Mouse (Mus musculus): Measurements from ENCODE around the gene B430305J03Rik. TPM values are rescaled to one million over a fixed set of nuclear protein-coding genes. Genes with fewer than 3 reads are reported as not detected.

Gene B430305J03Rik
- not detected for total RNA-seq (2021)
- long read RNA-seq, experiment 1, result 0 reads
- long read RNA-seq, experiment 2, result 0 reads

GRCm38 (mm10) chr3:61365779-61366373 is at the start of gene B430305J03Rik:
TSS of gene B430305J03Rik (minus strand) at chr3:61365951.
- intact Hi-C loops (cut with DNase I), result no loop called here

DNA sequence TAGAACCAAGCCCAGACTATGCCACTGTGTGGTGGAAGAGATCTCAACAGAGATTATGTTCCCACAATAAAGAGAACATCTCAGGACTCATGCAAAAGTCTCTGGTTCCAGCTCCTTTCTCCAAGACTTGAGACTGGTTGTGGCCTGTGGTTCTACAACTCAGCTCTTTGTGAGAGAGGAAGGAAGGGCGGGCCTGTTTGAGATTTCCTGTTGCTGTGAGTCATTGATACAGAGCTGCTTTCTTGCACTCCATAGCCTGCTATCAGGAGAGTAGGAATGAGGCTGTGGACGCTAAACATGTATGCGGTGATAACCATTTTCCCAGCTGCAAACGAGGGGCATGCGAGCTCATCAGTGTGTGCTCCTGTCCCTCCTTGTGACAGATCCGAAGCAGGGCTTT is 43.9 kb upstream of the B430305J03Rik start:
- peak overlapping the region; percentile 3; the same call in 1 of the 2 replicates for H3K27ac ChIP-seq
- H3K4me3 ChIP-seq, result no peak overlapping the region
- no peak for DNase-seq
- intact Hi-C loops (cut with DNase I), result no loop called here
- TF ChIP-seq CTCF (IDR thresholded peaks at IDR 0.05), result no peak

More at GRCm38 (mm10) chr3:61365779-61366373, at the start of gene B430305J03Rik:
- no peak for DNase-seq
- TF ChIP-seq CTCF (IDR thresholded peaks at IDR 0.05), result no peak
- peak within 1 kb of the TSS; percentile 83 for H3K4me3 ChIP-seq
- H3K27ac ChIP-seq, result peak within 1 kb of the TSS; percentile 95

DNA sequence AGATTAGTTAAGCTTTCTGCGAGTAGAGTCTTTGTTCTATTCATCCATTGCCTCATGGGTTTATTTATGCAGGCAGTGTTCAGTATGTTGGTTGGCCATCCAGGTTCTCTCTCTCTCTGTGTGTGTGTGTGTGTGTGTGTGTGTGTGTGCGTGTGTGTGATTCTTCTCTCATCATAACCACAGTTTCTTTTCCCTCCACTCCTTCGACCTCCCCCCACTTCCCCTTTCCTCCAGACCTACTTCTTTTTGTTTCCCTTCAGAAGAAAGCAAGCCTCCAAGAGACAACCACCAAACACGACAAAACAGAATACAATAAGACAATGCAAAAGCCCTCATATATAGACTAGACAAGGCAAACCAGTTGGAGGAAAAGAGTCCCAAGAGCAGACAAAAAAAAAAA is 41.2 kb upstream of the B430305J03Rik start:
- intact Hi-C loops (cut with DNase I), result no loop called here
- H3K4me3 ChIP-seq, result no peak overlapping the region
- TF ChIP-seq CTCF (IDR thresholded peaks at IDR 0.05), result no peak
- no peak overlapping the region for H3K27ac ChIP-seq
- DNase-seq, result no peak

- no peak for DNase-seq
- intact Hi-C loops (cut with DNase I), result no loop called here
- TF ChIP-seq CTCF (IDR thresholded peaks at IDR 0.05), result no peak
- Histone ChIP-seq H3K4me3 (no peak overlapping the region), H3K27ac (peak overlapping the region; percentile 28; the same call in 1 of the 2 replicates)
These were observed 35.2 kb upstream of the B430305J03Rik start for GRCm38 (mm10) chr3:61400823-61401387.

DNA sequence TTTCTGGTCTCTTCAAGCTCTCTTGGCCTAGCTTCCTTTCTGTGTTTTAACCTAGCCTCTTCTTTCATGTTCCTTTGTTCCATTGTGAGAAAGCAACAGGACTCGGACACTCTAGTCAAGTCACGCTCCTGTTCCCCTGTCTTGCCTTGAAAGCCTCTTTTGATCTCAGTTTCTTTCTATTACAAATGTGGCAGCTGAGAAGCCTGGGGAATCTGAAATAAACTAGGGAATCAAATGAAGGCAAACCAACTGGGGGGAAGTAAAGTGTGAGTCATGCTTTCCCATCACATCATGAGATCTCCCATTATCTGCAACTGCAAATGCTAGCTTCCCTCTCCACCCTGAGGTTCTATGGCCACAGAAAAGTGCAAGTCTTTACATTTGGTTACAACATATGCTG is 31.0 kb upstream of the B430305J03Rik start:
- Histone ChIP-seq H3K27ac (no peak overlapping the region), H3K4me3 (no peak overlapping the region)
- no peak for DNase-seq
- intact Hi-C loops (cut with DNase I), result no loop called here
- no peak for TF ChIP-seq CTCF (IDR thresholded peaks at IDR 0.05)

DNA sequence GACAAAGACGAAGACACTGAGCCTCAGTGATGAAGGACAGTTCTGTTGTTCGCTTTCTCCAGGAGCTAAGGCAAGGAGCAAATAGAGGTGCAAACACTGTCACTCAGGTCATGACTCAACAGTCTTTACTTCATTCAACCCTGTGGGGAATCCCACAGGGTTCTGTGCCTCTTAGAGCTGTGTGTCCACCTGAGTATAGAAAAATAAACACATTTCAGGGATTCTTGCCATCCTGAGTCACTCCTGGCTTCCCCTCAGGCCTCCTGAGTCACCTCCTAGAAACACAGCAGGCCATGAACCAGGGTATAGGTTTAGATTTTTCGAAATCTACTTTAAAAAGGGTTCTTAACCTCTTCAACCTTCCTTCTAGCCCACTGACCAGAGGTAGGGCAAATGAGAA is 29.6 kb upstream of the B430305J03Rik start:
- Histone ChIP-seq H3K27ac (no peak overlapping the region), H3K4me3 (no peak overlapping the region)
- intact Hi-C loops (cut with DNase I), result no loop called here
- TF ChIP-seq CTCF (IDR thresholded peaks at IDR 0.05), result no peak
- no peak for DNase-seq

DNA sequence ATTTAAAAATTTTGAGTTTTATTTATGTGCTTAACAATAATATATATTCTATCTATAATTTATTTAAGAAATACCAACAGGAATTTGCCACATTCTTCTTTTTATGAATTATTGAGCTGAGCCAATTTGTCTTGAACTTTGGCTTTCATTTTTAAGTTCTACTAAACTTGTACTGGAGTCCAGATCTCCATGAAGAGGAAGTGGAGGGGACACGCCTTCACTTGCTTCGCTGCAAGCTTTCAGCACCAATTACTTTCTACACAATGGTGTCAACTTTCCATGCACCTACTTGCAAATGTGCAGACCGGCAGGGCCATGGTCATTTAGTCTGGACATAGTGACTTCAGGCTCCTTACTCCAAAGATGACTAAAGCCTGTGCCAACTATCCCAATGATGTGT is 27.8 kb upstream of the B430305J03Rik start:
- no peak for DNase-seq
- Histone ChIP-seq H3K27ac (no peak overlapping the region), H3K4me3 (no peak overlapping the region)
- intact Hi-C loops (cut with DNase I), result no loop called here
- TF ChIP-seq CTCF (IDR thresholded peaks at IDR 0.05), result no peak

DNA sequence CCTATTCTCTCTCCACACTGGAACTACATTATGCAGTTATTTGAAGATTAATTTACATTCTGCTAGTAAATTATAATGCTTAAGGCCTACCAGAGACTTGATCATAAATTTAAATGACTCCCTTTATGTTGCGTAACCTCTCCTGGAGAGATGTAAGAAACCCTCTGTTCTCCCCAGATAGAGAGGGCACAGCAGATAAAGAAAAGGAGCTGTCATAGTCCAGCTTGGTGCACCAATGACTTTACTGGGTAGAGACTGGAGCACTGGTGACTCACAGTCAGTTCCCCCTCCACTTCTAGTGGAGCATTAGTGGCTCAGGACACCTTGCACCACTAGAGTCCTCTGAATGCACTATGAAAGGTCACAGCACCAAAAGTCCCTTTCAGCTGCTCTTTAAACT is 27.1 kb upstream of the B430305J03Rik start:
- DNase-seq, result no peak
- Histone ChIP-seq H3K27ac (no peak overlapping the region), H3K4me3 (no peak overlapping the region)
- intact Hi-C loops (cut with DNase I), result no loop called here
- TF ChIP-seq CTCF (IDR thresholded peaks at IDR 0.05), result no peak

GRCm38 (mm10) chr3:61391564-61391963 is 25.8 kb upstream of the B430305J03Rik start:
- Histone ChIP-seq H3K27ac (no peak overlapping the region), H3K4me3 (no peak overlapping the region)
- TF ChIP-seq CTCF (IDR thresholded peaks at IDR 0.05), result no peak
- intact Hi-C loops (cut with DNase I), result no loop called here
- DNase-seq, result no peak

DNA sequence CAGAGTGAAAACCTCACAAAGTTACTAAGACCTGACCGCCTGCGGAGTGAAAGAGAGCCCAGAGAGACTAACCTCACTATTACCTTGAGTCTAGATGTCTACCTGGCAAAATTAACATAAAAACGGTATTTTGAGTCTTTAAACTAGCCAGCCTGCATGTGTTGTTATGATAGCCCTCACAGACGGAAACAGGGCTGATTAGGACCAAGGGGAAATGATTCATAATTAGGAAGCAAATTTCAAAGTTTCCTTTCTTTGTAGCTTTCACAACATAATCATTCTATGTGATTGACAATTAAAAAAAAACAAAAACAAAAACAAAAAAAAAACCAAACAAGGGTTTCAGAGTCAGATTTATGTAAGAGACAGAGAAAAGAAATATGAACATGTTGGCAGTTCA is 20.6 kb upstream of the B430305J03Rik start:
- no peak for TF ChIP-seq CTCF (IDR thresholded peaks at IDR 0.05)
- intact Hi-C loops (cut with DNase I), result no loop called here
- Histone ChIP-seq H3K4me3 (no peak overlapping the region), H3K27ac (no peak overlapping the region)
- no peak for DNase-seq

DNA sequence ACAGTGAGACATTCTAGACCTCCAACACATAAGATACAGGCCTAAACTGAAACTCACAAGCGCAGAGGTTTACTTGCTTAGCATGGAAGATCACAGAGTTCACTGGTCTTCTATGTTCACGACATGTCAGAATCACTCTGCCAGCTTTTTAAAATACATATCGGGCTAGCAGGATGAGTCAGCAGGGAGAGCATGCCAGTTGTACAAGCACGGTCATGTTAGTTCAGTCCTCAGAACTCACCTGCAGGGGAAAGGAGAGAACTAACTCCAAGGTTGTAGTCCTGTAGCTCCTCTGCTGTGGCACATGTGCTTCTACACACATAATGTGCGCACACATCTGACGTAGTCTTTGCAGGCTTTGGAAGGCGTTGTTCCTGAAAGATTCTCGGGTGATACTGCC is 10.2 kb upstream of the B430305J03Rik start:
- no peak for DNase-seq
- no peak overlapping the region for H3K27ac ChIP-seq
- no peak for TF ChIP-seq CTCF (IDR thresholded peaks at IDR 0.05)
- intact Hi-C loops (cut with DNase I), result no loop called here
- no peak overlapping the region for H3K4me3 ChIP-seq

DNA sequence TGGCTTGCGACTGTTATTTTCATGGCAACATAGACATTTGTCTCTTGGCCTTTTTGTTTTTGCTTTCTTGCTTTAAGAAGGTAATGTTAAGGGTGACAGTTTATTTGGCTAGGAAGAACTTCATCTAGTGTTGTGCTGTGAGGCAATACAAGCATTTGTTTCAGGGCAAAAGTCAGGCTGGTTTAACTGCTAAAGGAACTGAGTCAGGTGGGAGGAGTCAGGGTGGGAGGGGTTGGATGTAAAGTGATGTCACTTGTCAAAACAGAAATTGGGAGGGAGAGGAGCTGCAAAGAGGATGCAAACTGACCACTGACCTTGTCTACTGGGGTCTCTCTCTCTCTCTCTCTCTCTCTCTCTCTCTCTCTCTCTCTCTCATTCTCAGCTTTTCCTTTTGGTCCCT is 2.7 kb upstream of the B430305J03Rik start:
- no peak for DNase-seq
- intact Hi-C loops (cut with DNase I), result no loop called here
- Histone ChIP-seq H3K27ac (no peak overlapping the region), H3K4me3 (no peak overlapping the region)
- no peak for TF ChIP-seq CTCF (IDR thresholded peaks at IDR 0.05)

- TF ChIP-seq CTCF (IDR thresholded peaks at IDR 0.05), result no peak; the same call in 1 of the 2 replicates
- H3K27ac ChIP-seq, result peak overlapping the region; percentile 95
- peak; percentile 66 for DNase-seq
- intact Hi-C loops (cut with DNase I), result no loop called here
- H3K4me3 ChIP-seq, result peak overlapping the region; percentile 83
These were observed 573 bp downstream of the B430305J03Rik start for GRCm38 (mm10) chr3:61364978-61365778.

Data from gastrocnemius, adult 2 months (tissue).